Mouse (Mus musculus) cerebellum, adult 2 months (tissue): ENCODE results near the gene Tssk6. TPM values are rescaled to one million over a fixed set of nuclear protein-coding genes. Genes with fewer than 3 reads are reported as not detected.

ENCODE experiments used
- DNase-seq, 2 experiments: peaks; one replicate each; pipeline ENCODE4 v3.0.0; 2021
- H3K27ac ChIP-seq: fragments of 200-500 bp; 2 replicates; pipeline ENCODE4 v1.5.1; 2012; ENCODE audit warnings: low read length, control low read depth, inconsistent platforms; ENCODE audit not compliant: insufficient read depth
- H3K27me3 ChIP-seq: fragments of 200-500 bp; 2 replicates; pipeline ENCODE4 v1.6.1; 2012; ENCODE audit warnings: inconsistent platforms, mild to moderate bottlenecking, low read length, moderate library complexity; ENCODE audit not compliant: control insufficient read depth, insufficient read depth
- H3K4me1 ChIP-seq: fragments of 200-500 bp; 2 replicates; pipeline ENCODE4 v1.6.1; 2011; ENCODE audit warnings: low read length; ENCODE audit not compliant: control insufficient read depth, insufficient read depth
- H3K4me3 ChIP-seq: fragments of 200-500 bp; replicated peaks from 2 replicates; pipeline ENCODE3; 2011; ENCODE audit warnings: mild to moderate bottlenecking, low read depth, low read length, control low read depth; ENCODE audit not compliant: insufficient read depth
- CTCF ChIP-seq: fragments of 200-500 bp; IDR thresholded peaks from 2 replicates; pipeline ENCODE4 v1.5.1; 2011; ENCODE audit warnings: low read depth, mild to moderate bottlenecking, control low read depth, low read length, moderate library complexity, borderline replicate concordance; ENCODE audit not compliant: insufficient read depth
- POLR2A ChIP-seq: fragments of 200-500 bp; IDR thresholded peaks from 2 replicates; pipeline ENCODE4 v1.6.1; 2011; ENCODE audit warnings: low read length, control low read depth, borderline replicate concordance; ENCODE audit not compliant: insufficient read depth
- WGBS: fragments of 180-500 bp; shearing (Covaris S2); methylation state at CpG from one replicate; pipeline ENCODE4 v1.1.7; 2018; 5-methylcytosine and 5-hydroxymethylcytosine counted together
- polyA plus RNA-seq: library from polyadenylated mRNA; depleted of rRNA; stranded (reverse); fragments of >200 nt; gene quantifications from 2 replicates; pipeline ENCODE4 v1.2.3, GENCODE M21; 2012

The Tssk6 gene
- polyA plus RNA-seq, 1 experiment: 0.29 TPM

DNA sequence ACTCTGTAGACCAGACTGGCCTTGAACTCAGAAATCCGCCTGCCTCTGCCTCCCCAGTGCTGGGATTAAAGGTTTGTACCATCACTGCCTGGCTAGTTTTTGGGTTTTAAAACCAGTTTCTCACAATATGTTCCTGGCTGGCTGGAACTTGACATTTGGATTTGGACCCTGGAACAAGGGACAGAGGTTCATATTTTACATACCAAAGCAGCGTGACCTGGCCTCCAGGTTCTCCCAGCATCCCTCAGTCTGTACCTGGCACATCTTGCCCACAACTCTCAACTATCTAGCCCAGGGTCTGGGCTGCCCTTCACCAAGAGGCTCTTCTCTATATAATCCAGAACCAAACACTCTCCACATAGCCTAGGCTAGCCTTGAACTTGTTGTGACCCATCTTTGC, 2.1 kb upstream of the Tssk6 start:
- WGBS: 87% methylated on average over 2 of the region's 2 CpGs
- H3K4me3 ChIP-seq: no peak overlapping the region
- no peak overlapping the region for H3K27ac ChIP-seq
- H3K4me1 ChIP-seq: peaks cover 24% of the 10 kb centered on the region
- H3K27me3 ChIP-seq: no peaks in the 10 kb centered on the region
- DNase-seq: no peak
- TF ChIP-seq CTCF: no peak
- no peak for TF ChIP-seq POLR2A

DNA sequence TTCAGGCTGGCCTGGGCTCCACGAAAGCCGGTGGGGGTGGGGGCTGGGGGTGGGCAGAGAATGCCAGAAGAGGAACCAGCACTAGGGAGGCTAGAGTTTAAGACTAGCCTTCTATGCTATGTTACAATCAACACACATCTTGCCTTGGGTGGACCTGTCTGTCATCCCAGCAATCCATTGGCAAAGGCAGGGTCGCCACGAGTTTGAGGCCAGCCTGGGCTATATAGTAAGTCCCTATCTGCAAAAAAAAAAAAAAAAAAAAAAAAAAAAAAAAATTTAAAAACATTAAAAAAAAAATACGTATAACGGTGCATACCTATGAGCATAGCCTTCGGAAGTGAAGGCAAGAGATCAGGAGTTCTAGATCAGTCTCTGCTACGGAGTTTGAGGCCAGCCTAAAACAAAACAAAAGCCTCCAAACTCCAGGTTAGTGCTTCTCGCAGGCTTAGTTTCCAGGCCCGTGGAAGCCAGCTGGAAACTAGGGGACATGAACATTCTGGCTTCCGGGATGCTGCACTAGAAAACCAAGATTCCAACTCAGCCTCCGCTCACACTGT, 1.0 kb upstream of the Tssk6 start:
- Histone ChIP-seq H3K4me1 (peaks cover 20% of the 10 kb centered on the region), H3K4me3 (peak overlapping the region; percentile 89), H3K27ac (peak overlapping the region; percentile 88), H3K27me3 (no peaks in the 10 kb centered on the region)
- no peak for DNase-seq
- TF ChIP-seq CTCF: no peak
- no peak for TF ChIP-seq POLR2A
- 9% methylated on average over 12 of the region's 12 CpGs for WGBS

GRCm38 (mm10) chr8:69901484-69902162, 361 bp upstream of the Tssk6 start:
- WGBS: 1% methylated on average over 41 of the region's 41 CpGs
- Histone ChIP-seq H3K4me1 (peaks cover 17% of the 10 kb centered on the region), H3K27ac (peak overlapping the region; percentile 88), H3K27me3 (no peaks in the 10 kb centered on the region), H3K4me3 (peak overlapping the region; percentile 89)
- TF ChIP-seq CTCF (peak; percentile 48; the same call in 1 of the 2 replicates), POLR2A (peak; percentile 88)
- peak; percentile 97 to 99 for DNase-seq

GRCm38 (mm10) chr8:69903063-69903542, 1.1 kb downstream of the Tssk6 start:
- under 1% methylated on average over 45 of the region's 45 CpGs for WGBS
- no peak for TF ChIP-seq CTCF
- peak; percentile 90 for TF ChIP-seq POLR2A
- peak; percentile 99 to 100 for DNase-seq
- H3K27ac ChIP-seq: peak overlapping the region; percentile 42
- H3K4me1 ChIP-seq: peaks cover 8% of the 10 kb centered on the region
- no peaks in the 10 kb centered on the region for H3K27me3 ChIP-seq
- peak overlapping the region; percentile 89 for H3K4me3 ChIP-seq

DNA sequence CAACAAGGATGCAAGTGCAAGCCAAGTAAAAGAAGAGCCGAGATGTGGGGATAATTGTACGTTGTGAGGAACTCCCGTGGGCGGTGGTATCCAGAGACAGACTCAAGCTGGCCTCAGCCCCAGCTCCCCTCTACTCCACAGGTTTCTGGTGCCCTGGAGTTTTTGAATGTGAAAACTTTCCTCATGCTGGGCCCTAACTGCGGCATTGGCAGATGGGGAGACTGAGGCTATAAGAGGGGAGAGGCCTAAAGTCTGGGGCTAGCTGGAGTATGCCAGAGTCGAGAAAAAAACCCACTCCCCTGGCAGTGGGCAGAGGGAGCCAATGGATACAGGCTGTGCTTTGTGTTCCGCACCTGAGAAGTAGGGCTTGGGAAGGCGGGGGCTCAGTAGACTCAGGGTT, 2.1 kb downstream of the Tssk6 start:
- Histone ChIP-seq H3K4me1 (peaks cover 6% of the 10 kb centered on the region; the same call in 1 of the 2 replicates), H3K27ac (no peak overlapping the region), H3K27me3 (no peaks in the 10 kb centered on the region), H3K4me3 (no peak overlapping the region)
- 82% methylated on average over 8 of the region's 8 CpGs for WGBS
- no peak for DNase-seq
- TF ChIP-seq CTCF (no peak), POLR2A (no peak)

- Histone ChIP-seq H3K4me3 (no peak overlapping the region), H3K27ac (no peak overlapping the region), H3K27me3 (no peaks in the 10 kb centered on the region), H3K4me1 (0 out of 2 replicates have a peak, but pooled peaks cover 4% of the 10 kb centered on the region)
- WGBS: 91% methylated on average over 2 of the region's 2 CpGs
- no peak for DNase-seq
- no peak for TF ChIP-seq POLR2A
- TF ChIP-seq CTCF: no peak
Measured at GRCm38 (mm10) chr8:69906260-69906659, 4.3 kb downstream of the Tssk6 start.

- TF ChIP-seq POLR2A: no peak
- no peak for TF ChIP-seq CTCF
- no peak overlapping the region for H3K27ac ChIP-seq
Measured at GRCm38 (mm10) chr8:69907106-69907505, 5.1 kb downstream of the Tssk6 start.

DNA sequence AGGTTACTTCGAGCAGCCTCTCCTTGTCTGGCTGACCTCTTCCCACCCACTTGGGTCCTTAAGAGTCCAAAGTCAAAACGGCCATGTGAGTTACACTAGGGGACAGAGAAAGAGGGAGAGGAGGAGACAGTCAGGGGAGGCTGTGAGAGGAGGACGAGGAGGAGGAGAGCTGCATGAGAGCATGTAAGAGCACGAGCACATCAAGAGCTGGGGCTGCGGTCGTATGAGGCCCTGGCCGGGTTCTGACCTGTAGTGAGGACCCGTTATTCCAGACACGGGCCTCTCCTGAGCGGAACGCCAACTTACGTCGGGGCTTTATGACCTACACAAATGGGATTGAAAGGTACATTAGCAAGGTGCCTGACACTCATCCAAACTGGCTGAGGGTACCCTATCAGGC, 9.9 kb downstream of the Tssk6 start:
- H3K27me3 ChIP-seq: no peaks in the 10 kb centered on the region
- no peak for DNase-seq
- H3K27ac ChIP-seq: no peak overlapping the region
- no peaks in the 10 kb centered on the region for H3K4me1 ChIP-seq
- no peak for TF ChIP-seq CTCF
- no peak for TF ChIP-seq POLR2A
- WGBS: 89% methylated on average over 13 of the region's 13 CpGs
- H3K4me3 ChIP-seq: no peak overlapping the region

More at GRCm38 (mm10) chr8:69907106-69907505, 5.1 kb downstream of the Tssk6 start:
- no peak overlapping the region for H3K4me3 ChIP-seq
- no peak for DNase-seq
- no peaks in the 10 kb centered on the region for H3K27me3 ChIP-seq
- WGBS: 76% methylated on average over 2 of the region's 2 CpGs
- 0 out of 2 replicates have a peak, but pooled peaks cover 4% of the 10 kb centered on the region for H3K4me1 ChIP-seq
